Mouse (Mus musculus) gastrocnemius, adult 8-10 months (tissue): ENCODE data around the gene Tmem8b. TPM values are rescaled to one million over a fixed set of nuclear protein-coding genes. Genes with fewer than 3 reads are reported as not detected.

Experiments used
- microRNA-seq: library from miRNA; unstranded; fragments of <30 nt; microRNA quantifications from one replicate; pipeline ENCODE4 v1.2.0, GENCODE M21; 2022
- total RNA-seq, 4 experiments: library from RNA; stranded (reverse); gene quantifications; 2 replicates each; pipeline ENCODE4 v1.2.4; 2022

Gene Tmem8b
- total RNA-seq, 4 experiments from 2014 or later = 9.5 to 14.4 (median 10.4) TPM

Small RNA genes within 50 kb of the gene (microRNA-seq; reads per million reads assigned to microRNA genes)
- gene Gm25262 = not detected

Other genes with a start within 250 kb of the Tmem8b start
- gene Fam166b, start 239.8 kb upstream of the Tmem8b start, total RNA-seq = not detected
- 10 to 100 TPM; 53.4 to 69.3 (median 59.4) TPM for gene Tesk1, start 227.0 kb upstream of the Tmem8b start, total RNA-seq
- not detected for gene Cd72, start 214.3 kb upstream of the Tmem8b start, total RNA-seq
- gene Sit1, start 185.2 kb upstream of the Tmem8b start, total RNA-seq = not detected
- 10 to 100 TPM; 19.2 to 34.9 (median 25.5) TPM for gene Ccdc107, start 176.1 kb upstream of the Tmem8b start, total RNA-seq
- not detected for gene Arhgef39, start 169.3 kb upstream of the Tmem8b start, total RNA-seq
- gene Car9, start 162.0 kb upstream of the Tmem8b start, total RNA-seq = 1 to 10 TPM; 3.2 to 8.8 (median 3.8) TPM
- 1,000 to 10,000 TPM; 3,728 to 5,173 (median 4,676) TPM for gene Tpm2, start 145.2 kb upstream of the Tmem8b start, total RNA-seq
- 10 to 100 TPM; 36.3 to 47.6 (median 41.3) TPM for gene Creb3, start 106.6 kb upstream of the Tmem8b start, total RNA-seq
- gene Tln1, start 106.3 kb upstream of the Tmem8b start, total RNA-seq = 10 to 100 TPM; 52.5 to 57.4 (median 56.6) TPM
- gene Rgp1, start 90.3 kb upstream of the Tmem8b start, total RNA-seq = 10 to 100 TPM; 22.8 to 26.9 (median 23.5) TPM
- 1 to 10 TPM; 3.8 to 4.4 (median 4.2) TPM for gene Gba2, start 90.1 kb upstream of the Tmem8b start, total RNA-seq
- not detected for gene Msmp, start 84.5 kb upstream of the Tmem8b start, total RNA-seq
- gene Npr2, start 37.0 kb upstream of the Tmem8b start, total RNA-seq = 10 to 100 TPM; 31.1 to 40.6 (median 32.6) TPM
- not detected for gene Spag8, start 15.4 kb upstream of the Tmem8b start, total RNA-seq
- gene Hint2, start 12.5 kb upstream of the Tmem8b start, total RNA-seq = 10 to 100 TPM; 46.4 to 48.6 (median 47.3) TPM
- under 1 TPM in 3 of 4 experiments, not detected in 1; 0.07 to 0.12 (median 0.11) TPM for gene Fam221b, start 174 bp downstream of the Tmem8b start, total RNA-seq
- gene Olfr70, start 31.8 kb downstream of the Tmem8b start, total RNA-seq = not detected
- not detected for gene Olfr71, start 41.3 kb downstream of the Tmem8b start, total RNA-seq
- gene Hrct1, start 58.2 kb downstream of the Tmem8b start, total RNA-seq = 1 to 10 TPM in 3 of 4 experiments, under 1 TPM in 1; 0.73 to 2.9 (median 1.7) TPM
- gene Spaar, start 61.1 kb downstream of the Tmem8b start, total RNA-seq = 1 to 10 TPM in 1 of 4 experiments, under 1 TPM in 3; 0.77 to 1.5 (median 0.91) TPM
- gene Olfr159, start 102.0 kb downstream of the Tmem8b start, total RNA-seq = not detected
- not detected for gene Olfr156, start 154.9 kb downstream of the Tmem8b start, total RNA-seq
- not detected for gene Olfr157, start 171.2 kb downstream of the Tmem8b start, total RNA-seq
- not detected for gene Olfr155, start 182.6 kb downstream of the Tmem8b start, total RNA-seq
- gene Reck, start 206.6 kb downstream of the Tmem8b start, total RNA-seq = 1 to 10 TPM; 1.4 to 2.4 (median 2.0) TPM